Mouse (Mus musculus) G1E-ER4 (cell line): ENCODE results near the gene Syngr2. TPM values are rescaled to one million over a fixed set of nuclear protein-coding genes. Genes with fewer than 3 reads are reported as not detected.

Source experiments
- GATA1 ChIP-seq: IDR thresholded peaks from one replicate; pipeline ENCODE4 v1.8.0; 2012; ENCODE audit warnings: low read length, inconsistent platforms
- polyA plus RNA-seq: library from polyadenylated mRNA; stranded (reverse); fragments of >175 nt; gene quantifications from 2 replicates; pipeline ENCODE4 v1.2.3, GENCODE M21; 2012

Syngr2 gene
- polyA plus RNA-seq, 1 experiment, result 191 TPM

- no peak for TF ChIP-seq GATA1
Observed at GRCm38 (mm10) chr11:117836306-117836705, 26.8 kb downstream of the Syngr2 start.

- no peak for TF ChIP-seq GATA1
Observed at GRCm38 (mm10) chr11:117838572-117838971, 29.1 kb downstream of the Syngr2 start.

DNA sequence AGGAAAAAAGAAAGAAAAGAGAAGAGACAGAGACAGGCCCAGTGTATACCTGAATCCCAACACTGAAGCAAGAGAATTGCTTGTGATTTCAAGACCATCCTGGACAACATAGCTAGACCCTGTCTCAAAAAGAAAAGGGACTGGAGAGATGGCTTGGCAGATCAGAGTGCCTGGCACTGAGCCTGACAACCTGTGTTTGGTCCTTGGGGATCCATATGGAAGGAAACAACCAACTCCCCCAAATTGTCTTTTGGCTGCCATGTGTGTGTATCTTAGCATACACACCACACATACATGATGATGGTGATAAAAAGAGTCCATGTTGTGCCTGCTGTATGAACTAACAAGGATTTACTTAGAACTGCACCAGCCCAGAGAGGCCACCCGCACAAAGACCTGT, 29.6 kb downstream of the Syngr2 start:
- TF ChIP-seq GATA1, result no peak

GRCm38 (mm10) chr11:117840910-117841309, 31.4 kb downstream of the Syngr2 start:
- TF ChIP-seq GATA1, result no peak

DNA sequence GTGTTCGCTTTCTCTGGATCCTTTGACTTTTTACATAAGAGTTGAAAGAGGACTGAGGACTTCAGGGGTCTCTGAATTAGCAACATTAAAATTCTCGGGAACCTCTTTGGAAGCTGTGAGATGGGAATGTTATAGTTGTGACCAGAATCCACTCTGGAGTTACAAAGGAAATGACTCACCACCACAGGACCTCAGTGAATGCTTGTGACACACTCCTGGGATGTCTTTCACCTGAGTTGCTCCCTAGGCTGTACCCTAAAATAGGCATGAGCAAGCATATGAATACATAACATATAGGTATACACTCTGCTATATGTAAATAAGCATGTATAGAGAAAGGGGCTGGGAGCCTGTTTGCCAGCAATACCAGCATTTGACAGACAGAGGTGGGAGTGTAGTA, 34.0 kb downstream of the Syngr2 start:
- no peak for TF ChIP-seq GATA1

DNA sequence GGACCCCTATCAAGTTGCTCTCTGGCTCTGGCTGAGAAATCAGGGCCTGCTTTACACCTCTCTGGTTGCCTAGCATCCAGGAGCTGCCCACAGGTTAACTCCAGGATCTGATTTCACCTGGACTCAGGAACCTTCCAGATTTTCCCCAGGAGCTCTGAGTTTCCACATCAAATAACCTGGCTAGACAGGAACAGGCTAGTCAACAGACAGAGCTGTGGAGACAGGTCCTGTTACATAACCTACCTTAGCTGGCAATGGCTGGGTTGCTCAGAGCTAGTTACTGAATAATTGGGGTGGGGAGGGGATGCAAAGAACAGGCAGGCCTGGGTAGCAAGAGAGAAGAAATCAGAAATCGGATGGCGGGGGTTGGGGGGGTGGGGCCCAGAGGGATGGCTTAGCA, 35.5 kb downstream of the Syngr2 start:
- no peak for TF ChIP-seq GATA1

DNA sequence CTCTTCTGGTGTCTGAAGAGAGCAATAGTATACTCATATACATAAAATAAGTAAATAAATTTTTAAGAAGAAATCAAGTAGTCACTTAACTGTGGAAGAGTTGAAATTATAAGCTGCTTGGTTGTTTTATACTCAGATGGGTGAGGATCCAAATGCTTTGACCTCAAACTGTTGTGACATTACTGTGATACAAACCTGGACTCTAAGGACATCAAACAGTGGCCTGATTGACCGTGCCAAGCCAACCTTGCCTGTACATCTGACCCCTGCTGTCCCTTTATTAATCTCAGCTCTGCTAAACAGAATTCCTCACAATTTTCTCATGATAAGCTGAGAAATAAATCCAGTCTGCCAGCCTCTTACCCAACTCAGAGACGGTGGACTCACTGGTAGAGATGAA, 36.2 kb downstream of the Syngr2 start:
- no peak for TF ChIP-seq GATA1

DNA sequence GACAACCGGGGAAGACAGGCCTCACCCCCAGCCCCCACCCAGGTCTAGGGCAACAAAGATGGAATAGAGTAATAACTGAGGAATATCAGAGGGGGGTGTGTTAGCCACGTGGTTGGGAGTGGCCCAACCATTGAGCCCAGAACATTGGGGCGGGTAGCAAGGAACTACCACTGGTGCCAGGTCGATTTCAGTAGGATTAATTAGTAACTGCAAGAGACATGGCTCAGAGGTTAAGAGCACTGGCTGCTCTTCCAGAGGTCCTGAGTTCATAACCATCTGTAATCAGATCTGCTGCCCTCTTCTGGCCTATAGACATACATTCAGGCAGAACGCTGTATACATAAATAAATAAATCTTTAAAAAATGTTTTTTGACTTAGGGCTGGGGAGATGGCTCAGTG, 37.2 kb downstream of the Syngr2 start:
- no peak for TF ChIP-seq GATA1

DNA sequence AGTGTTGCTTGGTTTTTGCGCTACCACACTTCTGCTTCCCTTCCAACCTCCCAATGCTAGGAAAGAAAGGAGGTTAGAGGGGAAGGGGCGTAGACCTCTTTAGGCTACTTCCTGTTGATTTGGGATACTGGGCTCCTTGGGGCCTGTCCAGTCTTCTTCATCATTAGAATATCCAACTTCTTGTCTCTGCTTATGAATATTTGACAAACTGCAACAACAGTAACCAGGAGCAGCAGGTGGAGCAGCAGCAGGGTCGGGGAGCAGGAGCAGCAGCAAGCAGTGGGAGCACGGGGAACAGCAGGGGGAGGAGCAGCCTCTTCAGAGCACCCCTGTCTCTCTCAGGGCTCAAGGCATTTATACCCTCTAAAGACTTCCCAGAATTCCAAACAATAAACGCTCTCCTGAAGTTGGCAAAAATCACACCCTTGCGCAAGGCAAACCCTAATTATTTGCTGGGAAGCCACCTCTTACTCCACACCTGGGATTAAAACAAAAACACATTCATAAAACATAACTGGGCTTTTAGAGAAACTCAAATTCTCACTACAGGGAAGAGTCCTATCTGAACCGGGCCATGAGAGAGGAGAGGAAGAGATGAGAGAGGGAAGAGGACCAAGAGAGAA, 38.2 kb downstream of the Syngr2 start:
- no peak for TF ChIP-seq GATA1

DNA sequence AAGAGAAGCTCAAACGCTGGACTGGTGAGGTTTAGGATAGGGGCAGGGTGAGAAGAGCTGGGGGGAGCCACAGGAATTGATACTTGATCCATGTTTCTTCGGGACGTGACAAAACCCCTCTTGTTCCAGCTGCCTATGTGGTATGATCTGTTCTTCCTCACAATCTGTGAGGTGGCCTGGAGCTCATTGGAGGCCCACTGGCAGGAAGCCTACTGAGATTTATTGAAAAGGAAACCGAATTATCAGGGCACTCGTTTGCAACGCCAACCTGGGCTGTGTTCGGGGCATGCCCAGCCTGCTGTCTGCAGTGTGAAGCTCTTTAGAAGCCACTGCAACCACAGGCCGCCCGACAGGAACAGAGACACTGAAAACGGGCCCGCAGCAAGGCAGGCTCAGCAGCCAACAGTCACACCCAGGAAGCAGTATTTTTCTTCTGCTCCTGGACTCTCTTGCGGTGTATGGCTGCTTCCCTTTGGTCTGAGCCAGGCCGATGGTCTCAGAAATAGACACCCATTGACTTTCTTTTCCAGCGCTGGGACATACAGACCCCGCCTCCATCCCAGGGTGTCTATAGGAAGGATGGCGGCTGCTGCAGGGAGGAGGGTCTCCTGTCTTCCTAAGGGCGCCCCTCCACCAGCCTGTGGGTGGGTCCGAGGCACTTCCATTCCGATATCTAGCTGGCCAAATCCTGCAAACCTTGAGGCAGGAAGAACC, 39.0 kb downstream of the Syngr2 start:
- TF ChIP-seq GATA1, result no peak

DNA sequence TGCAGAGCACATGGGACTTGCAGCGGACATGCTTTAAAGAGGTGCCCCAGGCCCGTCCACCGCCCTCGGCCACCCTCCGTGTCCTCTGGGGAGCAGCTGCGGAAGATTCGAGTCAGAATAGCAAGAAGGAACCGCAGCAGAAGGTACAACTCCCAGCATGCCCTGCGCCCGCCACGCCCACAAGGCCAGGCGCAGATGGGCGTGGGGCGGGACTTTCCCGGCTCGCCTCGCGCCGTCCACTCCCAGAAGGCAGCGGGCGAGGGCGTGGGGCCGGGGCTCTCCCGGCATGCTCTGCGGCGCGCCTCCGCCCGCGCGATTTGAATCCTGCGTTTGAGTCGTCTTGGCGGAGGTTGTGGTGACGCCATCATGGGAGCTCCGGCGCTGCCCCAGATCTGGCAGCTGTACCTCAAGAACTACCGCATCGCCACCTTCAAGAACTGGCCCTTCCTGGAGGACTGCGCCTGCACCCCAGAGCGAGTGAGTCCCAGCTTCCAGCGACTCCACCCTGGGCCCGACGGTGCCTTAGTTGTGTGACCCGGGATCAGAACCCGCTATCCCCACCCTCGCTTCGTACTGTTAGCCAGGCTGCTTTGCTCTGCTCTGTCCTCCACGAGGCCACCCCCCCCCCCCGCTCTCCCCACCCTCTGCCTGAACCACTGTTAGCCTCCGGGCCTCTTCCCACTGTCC, 39.7 kb downstream of the Syngr2 start, which contains the start of gene Birc5:
Birc5 (plus strand) TSS at position 267 of the 687 bp plus-strand sequence.
- no peak for TF ChIP-seq GATA1

DNA sequence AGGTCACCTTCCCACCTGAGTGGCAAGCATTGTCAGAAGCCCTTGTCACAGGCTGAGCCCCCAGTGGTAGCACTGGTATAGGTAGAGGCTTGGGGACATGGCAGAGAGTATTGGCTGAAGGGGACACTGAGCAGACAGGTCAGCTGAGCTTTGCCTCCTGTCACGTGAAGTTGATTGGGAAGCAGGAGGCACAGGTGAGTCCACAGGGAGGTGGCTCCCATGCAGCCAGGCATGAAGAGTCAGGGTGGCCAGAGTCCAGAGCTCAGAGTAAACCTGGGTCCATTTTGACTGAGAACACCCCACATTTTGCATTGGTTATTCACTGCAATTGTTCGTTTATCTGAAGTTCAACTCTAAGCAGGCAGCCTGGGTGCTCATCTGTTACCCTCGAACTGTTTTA, 43.4 kb downstream of the Syngr2 start:
- TF ChIP-seq GATA1, result no peak

- no peak for TF ChIP-seq GATA1
Observed at GRCm38 (mm10) chr11:117854241-117854640, 44.8 kb downstream of the Syngr2 start.

- TF ChIP-seq GATA1, result no peak
Observed at GRCm38 (mm10) chr11:117855360-117855759, 45.9 kb downstream of the Syngr2 start.

DNA sequence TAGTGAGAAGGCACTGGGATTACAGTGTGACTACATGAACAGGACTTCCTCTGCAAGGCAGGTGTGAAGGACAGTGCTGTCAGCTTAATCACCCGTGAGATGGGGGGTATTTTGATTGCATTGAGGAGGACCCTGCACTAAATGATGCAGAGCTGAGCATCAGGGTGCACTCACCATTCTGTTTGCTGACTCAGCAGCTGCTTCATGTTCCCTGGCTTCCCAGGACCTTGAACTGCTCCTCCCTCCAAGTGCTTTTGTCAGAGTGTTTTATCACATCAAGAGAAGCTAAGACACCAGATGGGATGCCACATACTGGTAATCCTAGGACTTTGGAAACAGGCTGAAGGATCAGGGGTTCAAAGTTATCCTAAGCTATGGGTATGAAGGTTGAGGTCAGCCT, 46.5 kb downstream of the Syngr2 start:
- TF ChIP-seq GATA1, result no peak

DNA sequence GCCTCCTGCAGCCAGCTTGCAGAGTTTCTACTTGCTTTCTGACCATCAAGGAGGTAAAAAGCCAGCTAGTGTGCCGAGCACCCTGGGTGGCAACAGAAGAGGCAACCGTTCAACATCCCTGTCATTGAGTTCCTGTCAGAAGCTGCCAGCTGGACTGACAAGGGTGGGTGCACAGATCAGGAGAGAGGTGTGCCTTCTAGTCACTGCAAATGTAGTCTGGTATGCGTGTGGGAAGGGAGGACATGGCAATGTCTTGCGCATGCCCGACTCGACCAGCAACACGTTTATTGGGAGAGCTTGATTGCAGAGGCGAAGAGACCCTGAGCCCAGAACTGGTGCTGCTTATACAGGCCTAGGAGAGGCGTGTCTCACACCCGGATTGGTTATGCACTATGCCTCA, 48.0 kb downstream of the Syngr2 start:
- TF ChIP-seq GATA1, result no peak

- TF ChIP-seq GATA1, result no peak
Observed at GRCm38 (mm10) chr11:117858392-117858791, 48.9 kb downstream of the Syngr2 start.
